Mouse (Mus musculus) liver, adult 2 months (tissue): ENCODE data around the gene Gdap1l1.

Experiments used
- CTCF ChIP-seq: fragments of 200-500 bp; IDR thresholded peaks from 2 replicates; pipeline ENCODE4 v1.5.1; 2011; ENCODE audit warnings: low read depth, low read length, control low read depth
- POLR2A ChIP-seq: fragments of 200-500 bp; IDR thresholded peaks from 2 replicates; pipeline ENCODE4 v1.6.1; 2011; ENCODE audit warnings: low read length, control low read depth; ENCODE audit not compliant: insufficient read depth; ENCODE audit errors: extremely low read depth

DNA sequence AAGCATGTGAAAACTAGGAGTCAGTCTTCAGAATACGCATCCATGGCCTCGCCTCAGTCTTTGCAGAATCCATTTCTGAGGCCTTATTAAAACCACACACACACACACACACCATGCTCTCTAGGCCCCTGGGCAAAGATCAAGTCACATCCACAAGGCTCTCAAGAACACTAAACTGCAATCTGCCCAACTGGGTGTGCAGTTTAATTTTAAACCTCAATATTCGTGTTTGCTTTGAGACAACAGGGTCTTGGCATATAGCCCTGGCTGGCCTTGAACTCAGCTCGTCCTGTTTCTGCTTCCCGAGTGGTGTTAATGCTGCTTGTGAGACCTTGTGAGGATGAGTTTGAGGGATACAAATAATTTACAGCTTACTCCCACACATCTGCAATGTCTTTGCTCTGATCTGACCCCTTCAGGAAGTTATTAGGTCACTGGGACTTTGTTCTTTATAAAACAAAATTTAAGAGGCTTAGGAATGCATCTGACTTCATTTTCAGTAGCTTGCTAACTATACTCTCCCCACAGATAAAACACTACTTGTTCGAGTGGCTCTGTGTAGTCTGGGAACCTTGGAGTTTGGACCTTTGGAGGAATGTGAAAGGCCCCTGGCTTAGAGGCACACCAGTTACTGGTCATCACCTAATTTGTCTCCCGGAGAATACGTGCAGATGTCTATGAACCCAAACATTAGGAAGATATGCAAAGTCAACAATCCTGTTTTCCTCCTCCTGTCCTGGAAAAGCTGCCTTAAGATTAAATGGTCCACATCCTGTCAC lies 34.0 kb upstream of the Gdap1l1 start:
- TF ChIP-seq CTCF: no peak
- no peak for TF ChIP-seq POLR2A
